Mouse (Mus musculus) small intestine, adult 2 months (tissue): ENCODE measurements at regions not wholly inside any gene's neighbourhood (a gene's known extent, or its start where the extent isn't known, plus 50 kb on each side); places are given as distances from the start of the nearest gene placed in this dataset.

Experiments used
- CTCF ChIP-seq: fragments of 200-500 bp; IDR thresholded peaks from 2 replicates; pipeline ENCODE4 v1.5.1; 2012; ENCODE audit warnings: low read depth, mild to moderate bottlenecking, control low read depth, inconsistent platforms, low read length, moderate library complexity, mixed read lengths; ENCODE audit not compliant: insufficient replicate concordance, insufficient read length; ENCODE audit errors: extremely low read depth
- POLR2A ChIP-seq: fragments of 200-500 bp; IDR thresholded peaks from 2 replicates; pipeline ENCODE4 v1.6.1; 2012; ENCODE audit warnings: low read depth, mild to moderate bottlenecking, control low read depth, inconsistent platforms, low read length, moderate library complexity

DNA sequence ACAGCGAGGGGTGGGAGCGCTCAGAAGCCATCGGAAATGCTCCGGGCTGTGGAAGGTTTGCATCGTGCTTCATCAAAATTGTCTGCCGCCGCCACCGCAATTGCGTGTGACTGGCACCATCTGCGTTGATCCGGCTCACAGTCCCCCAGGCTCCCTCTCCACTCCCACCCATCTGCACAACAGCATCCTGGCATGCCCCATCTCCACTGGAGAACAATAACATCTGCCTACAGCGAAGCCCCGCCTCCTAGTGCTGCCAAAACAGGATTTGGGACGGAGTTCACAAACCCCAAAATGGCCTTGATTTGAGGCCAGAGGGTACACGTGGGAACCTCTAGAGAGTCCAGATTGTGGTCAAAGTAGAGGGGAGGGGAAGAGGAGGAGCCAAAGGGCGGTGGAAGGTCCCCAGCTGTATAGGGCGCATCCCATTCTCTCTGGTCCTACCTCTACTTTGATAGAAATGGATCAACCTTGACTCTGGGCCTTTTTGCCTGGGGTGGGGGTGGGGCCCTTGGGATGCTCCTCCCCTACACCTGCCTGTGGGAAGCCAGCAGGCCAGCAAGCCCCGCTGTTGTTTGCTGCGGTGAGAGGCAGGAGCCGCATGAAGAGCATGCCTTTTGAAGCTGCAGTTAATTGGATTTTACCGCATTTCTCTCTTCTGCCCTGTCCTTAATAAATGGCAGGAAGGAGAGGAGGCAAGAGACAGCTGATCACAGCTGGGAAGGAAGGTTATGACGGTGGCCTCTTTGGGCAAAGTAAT lies 195.6 kb upstream of the Rpl38 start:
- TF ChIP-seq CTCF (no peak), POLR2A (no peak)
